Mouse (Mus musculus): ENCODE results near the gene Eef1akmt2. TPM values are rescaled to one million over a fixed set of nuclear protein-coding genes. Genes with fewer than 3 reads are reported as not detected.

Eef1akmt2 gene
- polyA plus RNA-seq, 1 experiment from 2014 or later: 80.9 TPM

Other genes with a start within 250 kb of the Eef1akmt2 start
- gene Lhpp, start 242.0 kb downstream of the Eef1akmt2 start, polyA plus RNA-seq (2016; fragmentation: Nextera tagmentation; extraction: Ambion mirVana): 17.3 and 17.4 TPM in 2 replicates
- 39.4 and 39.5 TPM in 2 replicates for gene Fam53b, start 38.8 kb downstream of the Eef1akmt2 start, polyA plus RNA-seq (2016; fragmentation: Nextera tagmentation; extraction: Ambion mirVana)
- gene Abraxas2, start 6.6 kb upstream of the Eef1akmt2 start, polyA plus RNA-seq (2016; fragmentation: Nextera tagmentation; extraction: Ambion mirVana): 32.9 and 33.9 TPM in 2 replicates
- 8.8 and 9.9 TPM in 2 replicates for gene Zranb1, start 78.5 kb upstream of the Eef1akmt2 start, polyA plus RNA-seq (2016; fragmentation: Nextera tagmentation; extraction: Ambion mirVana)